Mouse (Mus musculus): ENCODE measurements around the gene Notch2. TPM values are rescaled to one million over a fixed set of nuclear protein-coding genes. Genes with fewer than 3 reads are reported as not detected.

The Notch2 gene
- polyA plus RNA-seq, 1 experiment, result not detected

DNA sequence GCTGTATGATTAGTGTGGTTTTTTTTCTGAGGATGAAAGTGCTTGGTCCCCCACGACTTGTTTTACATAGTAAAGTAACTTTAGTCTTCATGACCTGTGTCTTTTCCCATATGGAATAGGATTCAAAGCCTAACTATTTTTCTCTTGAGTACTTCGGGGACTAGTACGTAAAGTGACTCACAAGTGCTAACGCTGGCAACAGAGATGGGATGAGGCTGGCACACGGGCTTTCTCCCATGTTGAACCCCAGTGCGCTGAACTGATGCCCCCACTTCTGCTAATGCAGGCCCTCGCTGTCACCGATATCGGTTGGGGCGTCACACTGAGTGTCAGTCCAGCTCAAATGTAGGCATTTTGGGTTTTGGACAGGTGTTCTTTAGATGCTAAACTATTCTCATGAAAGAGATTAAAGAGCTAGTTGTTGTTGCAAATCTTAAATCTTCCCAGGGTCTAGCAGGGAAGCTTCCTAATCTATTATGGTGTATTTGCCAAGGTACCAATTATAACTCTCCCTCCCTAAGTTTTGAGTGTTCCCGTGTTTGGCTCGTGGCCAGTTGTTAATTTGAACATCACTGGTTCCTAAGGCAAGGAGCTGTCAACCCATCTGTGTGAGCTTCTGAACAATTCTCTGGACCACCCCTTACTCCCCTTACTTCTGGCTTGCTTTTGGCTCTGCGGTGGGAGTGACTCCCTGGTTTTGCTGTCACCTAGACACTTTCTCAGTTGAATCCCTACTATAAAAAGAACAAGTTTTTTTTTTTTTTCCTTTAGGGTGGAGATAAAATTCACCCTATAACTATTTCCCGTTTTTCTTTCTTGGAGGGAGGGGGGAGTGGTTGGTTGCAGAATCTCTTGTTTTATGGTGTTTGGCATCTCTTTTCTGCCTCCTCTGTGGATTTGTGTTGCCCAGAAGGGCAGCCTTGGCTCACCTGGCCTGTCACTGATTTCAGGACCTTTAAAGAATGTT is 2.2 kb downstream of the Notch2 start:
- no peak for TF ChIP-seq GATA1 (IDR thresholded peaks at IDR 0.05; ENCODE audit: low read length)

DNA sequence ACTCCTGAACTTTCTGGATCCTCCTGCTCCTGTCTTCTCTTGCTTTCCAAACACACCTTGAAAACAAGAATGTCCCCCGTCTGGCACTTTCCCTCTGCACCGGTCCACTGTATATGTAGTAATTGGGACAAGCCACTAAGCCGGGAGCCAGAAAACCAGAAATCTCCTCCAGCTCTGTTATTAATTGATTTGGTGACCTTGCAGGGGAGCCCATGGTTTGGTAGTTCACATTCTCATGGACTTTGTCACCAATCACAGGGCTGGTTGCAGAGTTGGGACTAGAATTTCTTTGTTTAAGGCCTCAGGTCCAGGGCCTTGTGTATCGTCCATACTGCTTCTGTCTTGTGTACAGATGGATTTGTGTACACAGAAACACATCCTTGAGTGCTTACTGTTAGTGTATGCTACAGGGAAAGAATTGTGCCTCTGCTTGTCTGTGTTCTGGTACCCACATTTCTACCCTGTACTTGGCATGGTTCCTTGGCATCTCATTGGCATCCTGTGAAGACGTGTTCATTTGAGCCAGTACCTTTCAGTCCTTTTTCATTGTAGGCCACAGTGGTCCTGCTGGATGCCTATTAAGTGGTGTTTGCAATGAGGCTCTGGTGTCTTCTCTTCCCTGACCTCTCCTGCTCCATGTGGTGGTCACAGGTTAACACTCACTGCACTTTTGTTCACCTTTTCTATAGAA is 3.7 kb downstream of the Notch2 start:
- TF ChIP-seq GATA1 (IDR thresholded peaks at IDR 0.05; ENCODE audit: low read length), result no peak

DNA sequence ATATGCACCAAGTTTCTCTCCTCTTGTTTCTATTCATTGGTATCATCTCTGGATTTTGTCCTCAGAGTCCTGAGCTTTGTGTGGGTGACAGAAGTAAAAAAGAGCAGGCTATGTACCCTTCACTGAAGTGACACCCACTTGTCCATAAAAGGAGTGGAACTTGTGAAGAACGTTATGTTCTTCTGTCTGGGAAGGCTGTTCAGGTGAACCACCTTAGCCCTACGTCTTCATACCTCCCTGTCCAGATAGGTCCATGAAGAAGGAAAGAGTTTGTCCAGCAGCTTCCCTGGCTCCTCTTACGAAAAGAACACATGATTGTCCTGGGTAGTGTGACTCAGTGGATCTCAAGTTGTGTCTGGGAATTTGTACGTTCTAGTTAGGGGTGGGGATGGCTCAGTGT is 4.9 kb downstream of the Notch2 start:
- TF ChIP-seq GATA1 (IDR thresholded peaks at IDR 0.05; ENCODE audit: low read length), result no peak

- TF ChIP-seq GATA1 (IDR thresholded peaks at IDR 0.05; ENCODE audit: low read length), result no peak
Observed at GRCm38 (mm10) chr3:98020431-98021229, 7.3 kb downstream of the Notch2 start.

- no peak for TF ChIP-seq GATA1 (IDR thresholded peaks at IDR 0.05; ENCODE audit: low read length)
Observed at GRCm38 (mm10) chr3:98024288-98024848, 11.0 kb downstream of the Notch2 start.

GRCm38 (mm10) chr3:98025521-98025920 is 12.2 kb downstream of the Notch2 start:
- TF ChIP-seq GATA1 (IDR thresholded peaks at IDR 0.05; ENCODE audit: low read length), result no peak

- no peak for TF ChIP-seq GATA1 (IDR thresholded peaks at IDR 0.05; ENCODE audit: low read length)
Observed at GRCm38 (mm10) chr3:98025921-98026880, 12.9 kb downstream of the Notch2 start.

DNA sequence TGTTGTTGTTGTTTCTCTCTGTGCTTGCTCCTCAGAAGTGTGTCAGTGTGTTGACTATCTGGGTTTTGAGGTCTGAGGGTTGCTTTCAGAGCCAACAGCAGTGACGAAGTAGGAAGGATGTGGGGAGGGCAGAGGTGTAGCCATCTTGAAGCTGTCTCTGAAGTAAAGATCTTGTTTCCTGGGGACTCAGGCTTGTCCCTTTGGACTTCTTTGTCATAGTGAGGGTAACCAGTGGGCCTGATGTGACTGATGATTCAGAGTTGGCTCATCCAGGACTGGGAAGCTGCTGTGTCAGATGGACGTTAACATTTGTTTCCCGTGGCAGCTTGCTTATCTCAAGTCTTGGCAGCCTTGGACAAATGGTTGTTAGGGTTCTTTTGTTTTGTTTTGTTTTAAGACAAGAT is 14.0 kb downstream of the Notch2 start:
- TF ChIP-seq GATA1 (IDR thresholded peaks at IDR 0.05; ENCODE audit: low read length), result no peak

GRCm38 (mm10) chr3:98028072-98028471 is 14.7 kb downstream of the Notch2 start:
- TF ChIP-seq GATA1 (IDR thresholded peaks at IDR 0.05; ENCODE audit: low read length), result no peak

- TF ChIP-seq GATA1 (IDR thresholded peaks at IDR 0.05; ENCODE audit: low read length), result no peak
Observed at GRCm38 (mm10) chr3:98028936-98029335, 15.6 kb downstream of the Notch2 start.

- TF ChIP-seq GATA1 (IDR thresholded peaks at IDR 0.05; ENCODE audit: low read length), result no peak
Observed at GRCm38 (mm10) chr3:98031104-98031503, 17.8 kb downstream of the Notch2 start.

- TF ChIP-seq GATA1 (IDR thresholded peaks at IDR 0.05; ENCODE audit: low read length), result no peak
Observed at GRCm38 (mm10) chr3:98032191-98032590, 18.9 kb downstream of the Notch2 start.

- TF ChIP-seq GATA1 (IDR thresholded peaks at IDR 0.05; ENCODE audit: low read length), result no peak
Observed at GRCm38 (mm10) chr3:98032944-98033343, 19.6 kb downstream of the Notch2 start.
